Mouse (Mus musculus): ENCODE measurements around the gene Chdh.

DNA sequence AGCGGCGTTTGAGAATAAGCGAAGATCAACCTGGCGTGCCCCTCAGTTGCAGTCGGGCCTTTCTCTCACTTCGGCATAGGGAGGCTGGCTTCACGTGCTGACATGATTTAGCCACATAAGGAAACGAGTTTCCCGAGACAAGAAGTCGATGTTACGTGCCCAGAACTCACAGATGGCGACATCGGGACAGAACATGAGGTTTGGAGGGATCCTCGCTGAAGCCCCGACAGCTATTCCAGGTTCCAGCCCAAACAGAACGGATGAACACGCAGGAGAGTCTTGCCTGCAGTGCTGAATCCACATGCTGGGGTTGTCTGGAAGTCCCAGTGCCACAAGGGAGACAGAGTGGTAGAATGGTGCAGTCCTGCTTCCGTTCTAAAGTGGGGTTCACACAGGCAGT, 29.6 kb downstream of the Chdh start:
- TF ChIP-seq EP300 (IDR thresholded peaks at IDR 0.05; ENCODE audit: low read depth) (no peak), CTCF (IDR thresholded peaks at IDR 0.05; ENCODE audit: low read depth) (no peak)

Data from liver, embryonic 14.5 days (tissue).